Mouse (Mus musculus) neural tube, embryonic 14.5 days (tissue): ENCODE results near the gene Mgll. TPM values are rescaled to one million over a fixed set of nuclear protein-coding genes. Genes with fewer than 3 reads are reported as not detected.

Experiments
- ATAC-seq: fragments of 200-750 bp; cut with Nextera tagmentation; 2 replicates; pipeline ENCODE4 v1.8.0; 2017; ENCODE audit warnings: low read depth, mild to moderate bottlenecking, moderate TSS enrichment, moderate library complexity
- H3K27ac ChIP-seq: fragments of 300-500 bp; sonication (generic); 2 replicates; pipeline ENCODE4 v1.5.1; 2014; ENCODE audit warnings: low read depth, mild to moderate bottlenecking, control low read depth, low read length, moderate library complexity, mixed read lengths
- H3K27me3 ChIP-seq: fragments of 300-500 bp; sonication (generic); 2 replicates; pipeline ENCODE4 v1.6.1; 2014; ENCODE audit warnings: low read length; ENCODE audit not compliant: control insufficient read depth, insufficient read depth
- H3K36me3 ChIP-seq: fragments of 300-500 bp; sonication (generic); 2 replicates; pipeline ENCODE4 v1.6.1; 2014; ENCODE audit warnings: low read length, mixed read lengths; ENCODE audit not compliant: control insufficient read depth, insufficient read depth
- H3K4me1 ChIP-seq: fragments of 300-500 bp; sonication (generic); 2 replicates; pipeline ENCODE4 v1.6.1; 2014; ENCODE audit warnings: low read length; ENCODE audit not compliant: control insufficient read depth, insufficient read depth
- H3K4me2 ChIP-seq: fragments of 300-500 bp; sonication (generic); 2 replicates; pipeline ENCODE4 v1.6.1; 2014; ENCODE audit warnings: mild to moderate bottlenecking, low read depth, low read length, control low read depth
- H3K4me3 ChIP-seq: fragments of 300-500 bp; sonication (generic); 2 replicates; pipeline ENCODE4 v1.5.1; 2014; ENCODE audit warnings: low read depth, low read length, control low read depth, mixed read lengths
- H3K9ac ChIP-seq: fragments of 300-500 bp; sonication (generic); replicated peaks from 2 replicates; pipeline ENCODE4 v1.6.1; 2014; ENCODE audit warnings: low read depth, mild to moderate bottlenecking, control low read depth, low read length, mixed read lengths
- H3K9me3 ChIP-seq: fragments of 300-500 bp; sonication (generic); 2 replicates; pipeline ENCODE4 v1.6.1; 2016; ENCODE audit warnings: low read length; ENCODE audit not compliant: control insufficient read depth
- WGBS: fragments of 180-500 bp; shearing (Covaris S2); extraction: QIAGEN DNeasy Blood & Tissue Kit; methylation state at CpG from one replicate; pipeline ENCODE4 v1.1.7; 2014; 5-methylcytosine and 5-hydroxymethylcytosine counted together
- polyA plus RNA-seq: library from polyadenylated mRNA; unstranded; fragments of >200 nt; fragmentation: Nextera tagmentation; extraction: Ambion mirVana; gene quantifications from 2 replicates; pipeline ENCODE4 v1.2.1, GENCODE M21; 2014

Mgll gene
- polyA plus RNA-seq, 1 experiment from 2014 or later: 73.4 TPM

GRCm38 (mm10) chr6:88759793-88760453 is 35.7 kb downstream of the Mgll start:
- peak; percentile 72 for ATAC-seq
- Histone ChIP-seq H3K9ac (0 out of 2 replicates have a peak overlapping the region, but pooled peaks have one; percentile 1), H3K27me3 (no peaks in the 10 kb centered on the region), H3K4me2 (no peak overlapping the region), H3K36me3 (no peaks in the 10 kb centered on the region), H3K4me3 (no peak overlapping the region), H3K4me1 (peaks cover 13% of the 10 kb centered on the region; the same call in 1 of the 2 replicates), H3K27ac (peak overlapping the region; percentile 63), H3K9me3 (no peaks in the 10 kb centered on the region)
- 43% methylated on average over 17 of the region's 17 CpGs for WGBS

DNA sequence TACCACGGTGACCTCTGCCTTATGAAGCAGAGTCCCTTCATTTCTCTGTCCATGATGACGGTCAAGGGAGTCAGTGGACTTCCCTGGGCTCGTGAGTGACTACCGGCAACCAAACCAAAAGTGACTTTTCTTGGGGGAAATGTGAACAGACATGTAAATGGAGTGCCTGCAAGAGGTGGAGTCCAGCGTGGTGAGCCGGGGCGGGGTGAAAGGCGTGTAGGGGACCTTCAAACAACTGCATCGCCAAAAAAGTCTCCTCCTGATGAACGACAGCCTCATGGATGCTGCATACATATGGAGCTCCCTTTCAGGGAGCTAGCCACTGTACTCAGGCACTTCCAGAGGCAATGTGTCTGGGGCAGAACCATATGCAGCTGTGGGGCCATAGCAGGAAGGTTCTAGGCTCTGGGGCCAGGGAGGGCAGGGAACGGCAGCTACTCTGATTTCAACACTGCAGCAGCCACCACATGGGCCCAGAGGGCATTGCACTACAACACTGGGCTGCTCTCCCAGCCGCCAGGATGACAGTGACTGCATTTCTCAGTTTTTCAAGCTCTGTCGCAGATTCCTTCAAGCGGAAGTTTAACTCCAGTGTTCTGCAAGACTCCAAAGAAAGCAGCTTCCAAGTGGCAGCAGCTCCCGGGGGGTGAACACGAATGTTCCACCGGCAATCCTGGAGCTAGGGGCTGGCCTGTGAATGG is 36.9 kb downstream of the Mgll start:
- no peaks in the 10 kb centered on the region for H3K9me3 ChIP-seq
- H3K27me3 ChIP-seq: no peaks in the 10 kb centered on the region
- H3K4me3 ChIP-seq: no peak overlapping the region
- no peak overlapping the region for H3K4me2 ChIP-seq
- no peak overlapping the region for H3K27ac ChIP-seq
- no peak for ATAC-seq
- peaks cover 13% of the 10 kb centered on the region; the same call in 1 of the 2 replicates for H3K4me1 ChIP-seq
- WGBS: 70% methylated on average over 17 of the region's 17 CpGs
- no peak overlapping the region for H3K9ac ChIP-seq
- H3K36me3 ChIP-seq: no peaks in the 10 kb centered on the region

GRCm38 (mm10) chr6:88761684-88762439 is 37.6 kb downstream of the Mgll start:
- Histone ChIP-seq H3K36me3 (no peaks in the 10 kb centered on the region), H3K27ac (no peak overlapping the region), H3K4me3 (no peak overlapping the region), H3K9ac (no peak overlapping the region), H3K9me3 (no peaks in the 10 kb centered on the region), H3K27me3 (no peaks in the 10 kb centered on the region), H3K4me1 (peaks cover 13% of the 10 kb centered on the region; the same call in 1 of the 2 replicates), H3K4me2 (no peak overlapping the region)
- WGBS: 87% methylated on average over 17 of the region's 17 CpGs
- no peak for ATAC-seq

- H3K9me3 ChIP-seq: no peaks in the 10 kb centered on the region
- H3K27ac ChIP-seq: no peak overlapping the region
- no peaks in the 10 kb centered on the region for H3K36me3 ChIP-seq
- H3K27me3 ChIP-seq: no peaks in the 10 kb centered on the region
- H3K9ac ChIP-seq: no peak overlapping the region
- H3K4me1 ChIP-seq: peaks cover 13% of the 10 kb centered on the region; the same call in 1 of the 2 replicates
- 77% methylated on average over 13 of the region's 13 CpGs for WGBS
- no peak for ATAC-seq
- H3K4me2 ChIP-seq: no peak overlapping the region
- no peak overlapping the region for H3K4me3 ChIP-seq
Measured at GRCm38 (mm10) chr6:88762440-88763196, 38.4 kb downstream of the Mgll start.

DNA sequence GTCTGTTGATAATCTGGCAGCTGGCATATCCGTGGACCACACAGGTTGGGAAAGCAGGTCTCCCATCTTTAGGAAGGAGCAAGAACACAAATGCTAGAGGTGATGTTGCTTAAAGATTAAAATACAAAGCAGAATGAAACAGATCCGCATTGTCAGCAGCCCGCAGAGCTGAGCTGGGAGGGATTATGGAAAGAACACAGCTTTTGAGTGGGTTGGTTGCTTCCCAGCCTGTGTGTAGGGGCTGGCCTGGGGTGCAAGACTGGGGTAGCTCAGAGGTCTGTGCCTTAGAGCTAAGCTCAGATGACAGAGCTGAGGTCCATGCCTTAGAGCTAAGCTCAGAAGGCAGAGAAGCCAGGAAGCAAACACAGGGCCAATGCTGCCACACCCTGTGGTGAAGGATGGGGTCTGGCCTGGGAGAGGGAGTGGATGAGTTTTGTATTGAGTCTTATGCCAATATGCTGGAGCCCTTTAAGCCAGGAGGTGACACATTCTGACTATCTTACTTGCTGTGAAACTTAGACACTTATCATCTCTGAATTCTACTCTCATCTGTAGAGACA is 39.4 kb downstream of the Mgll start:
- Histone ChIP-seq H3K9ac (no peak overlapping the region), H3K27ac (no peak overlapping the region), H3K36me3 (no peaks in the 10 kb centered on the region), H3K4me3 (no peak overlapping the region), H3K4me2 (no peak overlapping the region), H3K9me3 (no peaks in the 10 kb centered on the region), H3K27me3 (no peaks in the 10 kb centered on the region), H3K4me1 (peaks cover 13% of the 10 kb centered on the region; the same call in 1 of the 2 replicates)
- no peak for ATAC-seq
- WGBS: 91% methylated on average over 3 of the region's 3 CpGs

DNA sequence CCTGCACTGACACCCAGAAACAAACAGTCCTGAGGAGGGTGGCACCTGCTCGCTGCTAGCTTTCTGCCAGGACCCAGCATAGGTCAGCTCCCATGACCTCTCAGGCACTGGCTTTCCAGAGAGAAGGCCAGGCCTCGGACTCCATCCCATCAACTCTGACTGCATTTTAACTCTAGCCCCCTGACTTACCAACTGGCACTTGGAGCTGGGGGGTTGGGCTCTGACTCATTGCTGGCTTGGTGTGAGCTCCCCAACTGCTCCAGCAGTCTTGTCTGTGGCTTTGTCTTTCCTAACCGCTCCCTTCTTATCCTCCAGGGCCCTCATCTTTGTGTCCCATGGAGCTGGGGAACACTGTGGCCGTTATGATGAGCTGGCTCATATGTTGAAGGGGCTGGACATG is 40.1 kb downstream of the Mgll start:
- no peak overlapping the region for H3K27ac ChIP-seq
- ATAC-seq: no peak
- H3K9ac ChIP-seq: no peak overlapping the region
- H3K27me3 ChIP-seq: no peaks in the 10 kb centered on the region
- no peak overlapping the region for H3K4me3 ChIP-seq
- H3K4me2 ChIP-seq: no peak overlapping the region
- H3K4me1 ChIP-seq: peaks cover 13% of the 10 kb centered on the region; the same call in 1 of the 2 replicates
- H3K36me3 ChIP-seq: no peaks in the 10 kb centered on the region
- H3K9me3 ChIP-seq: no peaks in the 10 kb centered on the region
- WGBS: 80% methylated on average over 4 of the region's 4 CpGs

- ATAC-seq: no peak
- no peaks in the 10 kb centered on the region for H3K9me3 ChIP-seq
- no peaks in the 10 kb centered on the region for H3K36me3 ChIP-seq
- H3K4me3 ChIP-seq: no peak overlapping the region
- H3K4me1 ChIP-seq: no peaks in the 10 kb centered on the region
- H3K9ac ChIP-seq: no peak overlapping the region
- H3K27ac ChIP-seq: no peak overlapping the region
- 64% methylated on average over 4 of the region's 4 CpGs for WGBS
- H3K4me2 ChIP-seq: no peak overlapping the region
- no peaks in the 10 kb centered on the region for H3K27me3 ChIP-seq
Measured at GRCm38 (mm10) chr6:88767740-88768139, 43.5 kb downstream of the Mgll start.

- WGBS: 79% methylated on average over 6 of the region's 6 CpGs
- H3K9me3 ChIP-seq: no peaks in the 10 kb centered on the region
- no peak for ATAC-seq
Measured at GRCm38 (mm10) chr6:88769723-88770122, 45.5 kb downstream of the Mgll start.

More at GRCm38 (mm10) chr6:88769723-88770122, 45.5 kb downstream of the Mgll start:
- Histone ChIP-seq H3K4me2 (no peak overlapping the region), H3K4me3 (no peak overlapping the region), H3K4me1 (no peaks in the 10 kb centered on the region), H3K27me3 (no peaks in the 10 kb centered on the region), H3K27ac (no peak overlapping the region), H3K36me3 (no peaks in the 10 kb centered on the region), H3K9ac (no peak overlapping the region)
